Mouse (Mus musculus): ENCODE measurements around the gene Kremen1.

DNA sequence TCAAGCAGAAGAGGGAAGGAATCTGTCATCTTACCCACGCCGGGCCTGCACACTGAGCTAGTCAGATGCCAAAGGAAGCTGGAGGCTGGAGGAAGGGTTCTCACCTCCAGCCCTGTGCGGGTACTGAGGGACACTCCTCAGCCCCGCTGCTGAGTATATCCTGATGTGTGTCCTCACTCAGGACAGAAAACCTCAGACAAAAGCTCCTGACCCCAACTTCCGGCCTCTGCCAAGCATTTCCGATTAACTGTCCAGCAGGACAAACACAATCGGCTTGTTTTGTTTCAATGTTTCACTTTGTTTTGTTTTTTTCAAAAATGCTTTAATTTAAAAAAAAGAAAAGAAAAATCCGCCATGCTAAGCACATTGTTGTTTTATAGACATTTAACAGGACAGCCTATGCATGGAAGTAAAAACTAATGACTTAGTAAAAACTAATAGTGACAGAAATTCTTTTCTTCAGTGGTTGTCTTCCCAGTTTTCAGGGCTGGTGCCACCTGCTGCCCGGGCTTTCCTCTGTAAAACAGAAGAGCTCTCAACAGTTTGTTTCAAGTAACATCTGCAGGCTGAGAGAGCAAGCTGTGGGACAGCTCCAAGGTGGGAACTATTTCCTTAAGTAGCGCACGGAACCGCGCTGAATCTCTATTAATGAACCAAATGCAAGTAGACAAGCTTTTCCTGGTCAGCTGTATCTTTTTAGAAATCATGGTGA is 4.1 kb downstream of the Kremen1 start:
- TF ChIP-seq CTCF (IDR thresholded peaks at IDR 0.05) (peak; percentile 44), EP300 (IDR thresholded peaks at IDR 0.05) (no peak)
